In the genomic region with DNA sequence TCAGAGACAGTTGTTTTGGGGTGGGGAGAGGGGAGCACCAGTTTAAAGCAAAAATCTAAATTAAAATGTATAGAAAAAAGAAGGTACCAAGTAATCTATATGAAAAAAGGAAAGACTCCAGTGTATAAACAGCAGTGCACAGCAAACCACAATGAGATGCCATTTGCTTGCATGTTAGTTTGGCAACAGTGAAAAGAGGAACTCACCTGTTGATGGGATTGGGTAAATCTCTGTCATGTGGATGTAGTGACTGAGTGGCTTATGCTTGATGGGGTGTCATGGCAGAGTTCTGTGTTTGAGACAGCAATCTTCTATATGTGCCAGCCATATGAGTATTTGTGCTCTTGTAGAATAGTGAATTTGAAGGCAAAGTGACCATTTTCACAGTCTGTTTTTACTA, we compare ENCODE assay signal across 21 mouse cellular contexts.
DNase-seq lines count a peak whose midpoint lies in the region; ATAC-seq and TF ChIP-seq lines count a peak whose summit lies in the region.
"Had no signal": no experiment of that assay in that cellular context is flagged by ENCODE, and none has a peak within 500 bp of the region (broad histone marks: within the 10 kb centered on the region; RNA-seq: fewer than 3 reads in every experiment).

No protein-coding gene starts in this region.

- ATAC-seq in megakaryocyte, adult 5-6 weeks (ENCODE audit: poor library complexity, severe bottlenecking) = peak; percentile 100
- ATAC-seq: activated CD4-positive, CD25-positive, alpha-beta regulatory T cell, adult 4 months; forebrain, embryonic 13.5 days; forebrain, postnatal 0 days; inflammation-experienced regulatory T-cells, adult 6 months; Patski had no signal

- no peak for TF ChIP-seq POLR2A in bone marrow, adult 2 months (IDR thresholded peaks at IDR 0.05; ENCODE audit: borderline replicate concordance, control insufficient read depth, low read depth, low read length)

- peak overlapping the region; percentile 38 for H3K27ac ChIP-seq in bone marrow, adult 2 months (ENCODE audit: control insufficient read depth, insufficient read depth, low read depth, low read length, poor library complexity)
- H3K27ac ChIP-seq: embryonic facial prominence, embryonic 10.5 days; forebrain, embryonic 13.5 days; hindbrain, embryonic 15.5 days had no signal

- no peak overlapping the region for H3K4me3 ChIP-seq in bone marrow, adult 2 months (replicated peaks; ENCODE audit: control insufficient read depth, low read depth, low read length)
- H3K4me3 ChIP-seq: embryonic facial prominence, embryonic 10.5 days; forebrain, embryonic 13.5 days; heart, embryonic 12.5 days; hindbrain, embryonic 15.5 days had no signal

- DNase-seq in A20 (ENCODE audit: low read depth, low spot score) = peak; percentile 23
- DNase-seq in splenic B cell, adult 2 months (ENCODE audit: low read depth, low spot score) = peak; percentile 54
- DNase-seq in spleen, adult 18-20 months = no peak
- DNase-seq in adrenal gland, adult (ENCODE audit: inconsistent age in 2 of 2, low spot score in 1 of 2) = no peak
- no peak for DNase-seq in adrenal gland, postnatal 10 days
- DNase-seq: adrenal gland, adult 2 months; adrenal gland, postnatal 36 days; cerebellum, adult 18-20 months; cerebellum, adult 9-11 months; cerebellum, postnatal 36 days; forebrain, postnatal 0 days; gastrocnemius, postnatal 14 days had no signal

- no peaks in the 10 kb centered on the region for H3K27me3 ChIP-seq in splenic B cell, adult 2 months (ENCODE audit: control insufficient read depth, insufficient read depth, low read length, poor library complexity, severe bottlenecking)
- H3K27me3 ChIP-seq: forebrain, embryonic 13.5 days; heart, embryonic 12.5 days; hindbrain, embryonic 15.5 days; Patski had no signal

- peaks cover 5% of the 10 kb centered on the region for H3K4me1 ChIP-seq in bone marrow, adult 2 months (ENCODE audit: control insufficient read depth, insufficient read depth, low read length)
- H3K4me1 ChIP-seq: embryonic facial prominence, embryonic 10.5 days; forebrain, embryonic 13.5 days; hindbrain, embryonic 15.5 days had no signal

- no peak for TF ChIP-seq CTCF in bone marrow, adult 2 months (IDR thresholded peaks at IDR 0.05; ENCODE audit: control insufficient read depth, insufficient read depth, low read length)

- H3K36me3 ChIP-seq in splenic B cell, adult 2 months (ENCODE audit: control insufficient read depth, insufficient read depth, low read length, poor library complexity, severe bottlenecking) = peaks cover 5% of the 10 kb centered on the region; the same call in 1 of the 2 replicates
- H3K36me3 ChIP-seq: hindbrain, embryonic 15.5 days had no signal

Comparison
In these comparisons a context has a peak if more than half of its experiments do, and no peak if none do; other contexts are left out.
1. DNase-seq: peak in A20 (single experiment) and splenic B cell, adult 2 months (single experiment); none in spleen, adult 18-20 months (0 of 2), adrenal gland, adult (0 of 2) and adrenal gland, postnatal 10 days (single experiment).